In the genomic region with DNA sequence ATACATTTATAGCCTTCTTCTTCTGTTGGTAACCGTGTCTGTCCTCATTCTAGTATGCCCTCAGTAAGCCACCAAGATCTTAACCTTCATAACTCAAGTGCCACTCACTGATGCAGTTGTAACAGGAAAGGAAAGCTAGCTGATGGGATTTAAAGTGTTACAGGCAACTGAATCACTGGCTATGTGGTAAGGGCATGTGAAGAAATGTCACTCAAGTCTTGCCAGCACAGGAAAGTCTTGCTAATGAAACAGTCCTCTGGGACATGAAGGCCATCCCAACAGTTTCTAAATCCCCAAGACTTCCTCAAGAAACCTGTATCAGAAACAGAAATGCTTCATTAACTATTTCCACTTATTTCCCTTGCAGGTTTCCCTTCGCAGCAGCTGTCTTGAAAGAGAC, we compare ENCODE assay signal across 27 mouse cellular contexts. TPM values are rescaled to one million over a fixed set of nuclear protein-coding genes. Genes with fewer than 3 reads are reported as not detected.
DNase-seq lines count a peak whose midpoint lies in the region; ATAC-seq and TF ChIP-seq lines count a peak whose summit lies in the region.
"Had no signal": no experiment of that assay in that cellular context is flagged by ENCODE, and none has a peak within 500 bp of the region (broad histone marks: within the 10 kb centered on the region; RNA-seq: fewer than 3 reads in every experiment).

No protein-coding gene starts in this region.

- DNase-seq in adrenal gland, postnatal 14 days = peak; percentile 18
- DNase-seq in adrenal gland, adult 18-20 months (ENCODE audit: low spot score in 2 of 2) = no peak
- DNase-seq in 416B (ENCODE audit: low read depth) = peak; percentile 62
- peak; percentile 73 for DNase-seq in fat pad, adult 2 months (ENCODE audit: extremely low read depth, low read depth, low spot score)
- no peak for DNase-seq in liver
- no peak for DNase-seq in thymus, adult 2 months
- no peak for DNase-seq in Muller cell, postnatal 12 days (ENCODE audit: inconsistent ontology term)
- DNase-seq: adrenal gland, adult 8-10 months; B cell, adult 2 months; cerebellum, adult 11 months; cerebellum, adult 18-20 months; cerebellum, adult 8-10 months; cerebellum, adult 9-11 months; cerebellum, postnatal 14 days; cerebellum, postnatal 36 days; embryo, embryonic 11 days; forebrain, postnatal 0 days had no signal

- ATAC-seq in granulocyte monocyte progenitor cell, adult 5-6 weeks (replicated peaks; ENCODE audit: poor library complexity, severe bottlenecking) = peak; percentile 55
- ATAC-seq: CD4-positive, CD25-positive, alpha-beta regulatory T cell, adult 4 months; forebrain, embryonic 13.5 days; forebrain, embryonic 15.5 days; forebrain, postnatal 0 days had no signal

- no peak for TF ChIP-seq CTCF in thymus, adult 2 months (IDR thresholded peaks at IDR 0.05; ENCODE audit: borderline replicate concordance, control insufficient read depth, extremely low read depth, insufficient read depth, low read length, poor library complexity)

- H3K4me3 ChIP-seq in thymus, adult 2 months (ENCODE audit: control insufficient read depth, insufficient read depth, low read length) = no peak overlapping the region
- H3K4me3 ChIP-seq: embryonic facial prominence, embryonic 13.5 days; embryonic facial prominence, embryonic 15.5 days; erythroblast, embryonic 14.5 days; forebrain, embryonic 13.5 days; forebrain, embryonic 15.5 days had no signal

- 97% methylated on average over 2 of the region's 2 CpGs for WGBS in thymus, adult 2 months

- H3K27ac ChIP-seq in thymus, adult 2 months (ENCODE audit: control insufficient read depth, insufficient read depth, low read length) = no peak overlapping the region
- H3K27ac ChIP-seq: embryonic facial prominence, embryonic 13.5 days; embryonic facial prominence, embryonic 15.5 days; forebrain, embryonic 13.5 days; forebrain, embryonic 15.5 days had no signal

- TF ChIP-seq POLR2A in thymus, adult 2 months (IDR thresholded peaks at IDR 0.05; ENCODE audit: control insufficient read depth, extremely low read depth, insufficient read depth, low read length, poor library complexity) = no peak

- no peaks in the 10 kb centered on the region for H3K4me1 ChIP-seq in thymus, adult 2 months (replicated peaks; ENCODE audit: control insufficient read depth, insufficient read depth, low read length)
- H3K4me1 ChIP-seq: embryonic facial prominence, embryonic 13.5 days; embryonic facial prominence, embryonic 15.5 days; forebrain, embryonic 13.5 days; forebrain, embryonic 15.5 days had no signal

- H3K36me3 ChIP-seq in thymus, adult 2 months (ENCODE audit: control insufficient read depth, insufficient read depth, low read length) = no peaks in the 10 kb centered on the region
- H3K36me3 ChIP-seq: embryonic facial prominence, embryonic 15.5 days; forebrain, embryonic 15.5 days; G1E had no signal

- no peaks in the 10 kb centered on the region; the same call in 1 of the 2 replicates for H3K27me3 ChIP-seq in thymus, adult 2 months (ENCODE audit: control insufficient read depth, insufficient read depth, low read length)
- H3K27me3 ChIP-seq: CH12.LX; embryonic facial prominence, embryonic 13.5 days; embryonic facial prominence, embryonic 15.5 days had no signal

RNA-seq across cellular contexts. Expression of a gene that starts 13.7 kb away (rescaled TPM):
- 1.4 and 2.6 TPM in 2 replicates for total RNA-seq in adrenal gland, postnatal 14 days (2021)
- total RNA-seq in adrenal gland, adult 18-20 months (2021) = 1 to 10 TPM in 1 of 2 experiments, under 1 TPM in 1; 0.99 to 1.2 TPM
- not detected in 2 replicates for total RNA-seq in granulocyte monocyte progenitor cell, adult 5-6 weeks (2014; fragmentation: Nextera tagmentation)
- total RNA-seq in granulocyte monocyte progenitor cell, adult 5-6 weeks (2017) = 0.10 TPM in 1 of 2 replicates, not detected in the other
- polyA plus RNA-seq in thymus, adult 2 months (2012; rRNA removed) = 0.06 TPM in 1 of 2 replicates, not detected in the other
- total RNA-seq: CH12.LX; common myeloid progenitor, adult 5-6 weeks had no signal
- polyA plus RNA-seq: erythroblast, embryonic 14.5 days; G1E had no signal

Comparison
In these comparisons a context has a peak if more than half of its experiments do, and no peak if none do; other contexts are left out.
1. DNase-seq: peak in adrenal gland, postnatal 14 days (single experiment), 416B (single experiment) and fat pad, adult 2 months (single experiment); none in adrenal gland, adult 18-20 months (0 of 2), liver (single experiment), thymus, adult 2 months (single experiment) and Muller cell, postnatal 12 days (single experiment).